Mouse (Mus musculus): Measurements from ENCODE around the gene Cmtm6.

DNA sequence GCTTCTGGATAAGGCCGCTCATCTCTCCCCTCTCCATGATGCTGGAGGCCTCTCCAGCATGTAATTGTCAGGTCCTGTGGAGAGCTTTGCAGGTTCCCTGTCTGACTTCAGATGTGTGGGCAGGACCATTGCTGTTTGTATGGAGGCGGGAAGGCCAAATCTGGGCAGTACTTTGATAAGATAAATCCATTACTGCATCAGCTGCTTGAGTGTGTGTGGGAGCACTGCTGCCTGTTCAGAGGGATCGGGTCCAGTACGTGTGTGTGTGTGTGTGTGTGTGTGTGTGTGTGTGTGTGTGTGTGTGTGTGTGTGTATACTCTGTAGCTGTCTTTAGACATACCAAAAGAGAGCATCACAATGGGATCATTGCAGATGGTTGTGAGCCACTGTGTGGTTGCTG, 14.2 kb downstream of the Cmtm6 start:
- no peak for TF ChIP-seq CTCF (IDR thresholded peaks at IDR 0.05; ENCODE audit: low read depth)
- no peak for TF ChIP-seq EP300 (IDR thresholded peaks at IDR 0.05; ENCODE audit: low read depth)

Measured in liver, embryonic 14.5 days (tissue).